Mouse (Mus musculus) lung, postnatal 0 days (tissue): ENCODE results near the gene Plekha4. TPM values are rescaled to one million over a fixed set of nuclear protein-coding genes. Genes with fewer than 3 reads are reported as not detected.

Source experiments
- ATAC-seq: fragments of 200-750 bp; cut with Nextera tagmentation; 2 replicates; pipeline ENCODE4 v1.8.0; 2017; ENCODE audit warnings: moderate library complexity
- DNase-seq: peaks from one replicate; pipeline ENCODE4 v3.0.0-alpha.2; 2016; ENCODE audit warnings: low spot score
- H3K27ac ChIP-seq: fragments of 300-500 bp; sonication (generic); 2 replicates; pipeline ENCODE4 v1.5.1; 2014; ENCODE audit warnings: antibody characterized with exemption, mild to moderate bottlenecking, low read length, mixed read lengths
- H3K27me3 ChIP-seq: fragments of 300-500 bp; sonication (generic); replicated peaks from 2 replicates; pipeline ENCODE4 v1.6.1; 2014; ENCODE audit warnings: low read length, mixed read lengths; ENCODE audit not compliant: insufficient read depth
- H3K36me3 ChIP-seq: fragments of 300-500 bp; sonication (generic); 2 replicates; pipeline ENCODE4 v1.6.1; 2014; ENCODE audit warnings: low read length, mixed read lengths; ENCODE audit not compliant: insufficient read depth
- H3K4me1 ChIP-seq: fragments of 300-500 bp; sonication (generic); 2 replicates; pipeline ENCODE4 v1.6.1; 2014; ENCODE audit warnings: antibody characterized with exemption, low read depth, low read length, mixed read lengths; ENCODE audit not compliant: insufficient read depth
- H3K4me2 ChIP-seq: fragments of 300-500 bp; sonication (generic); replicated peaks from 2 replicates; pipeline ENCODE4 v1.6.1; 2014; ENCODE audit warnings: low read depth, mild to moderate bottlenecking, low read length, moderate library complexity, mixed read lengths
- H3K4me3 ChIP-seq: fragments of 300-500 bp; sonication (generic); 2 replicates; pipeline ENCODE4 v1.5.1; 2014; ENCODE audit warnings: low read depth, low read length
- H3K9ac ChIP-seq: fragments of 300-500 bp; sonication (generic); replicated peaks from 2 replicates; pipeline ENCODE4 v1.6.1; 2014; ENCODE audit warnings: low read depth, mild to moderate bottlenecking
- H3K9me3 ChIP-seq: fragments of 300-500 bp; sonication (generic); 2 replicates; pipeline ENCODE4 v1.6.1; 2016; ENCODE audit warnings: low read length, mixed read lengths
- CTCF ChIP-seq: IDR thresholded peaks from 2 replicates; pipeline ENCODE4 v1.5.1; 2016; ENCODE audit warnings: antibody characterized with exemption, mild to moderate bottlenecking
- EP300 ChIP-seq: IDR thresholded peaks from 2 replicates; pipeline ENCODE4 v1.6.1; 2016; ENCODE audit warnings: antibody characterized with exemption, mild to moderate bottlenecking, control low read depth
- WGBS: fragments of 180-500 bp; shearing (Covaris S2); extraction: QIAGEN DNeasy Blood & Tissue Kit; methylation state at CpG from one replicate; pipeline ENCODE4 v1.1.7; 2014; 5-methylcytosine and 5-hydroxymethylcytosine counted together
- polyA plus RNA-seq: library from polyadenylated mRNA; unstranded; fragments of >200 nt; fragmentation: Nextera tagmentation; extraction: Ambion mirVana; gene quantifications from 2 replicates; pipeline ENCODE4 v1.2.1, GENCODE M21; 2015

The Plekha4 gene
- polyA plus RNA-seq, 1 experiment from 2014 or later, result 2.1 TPM

DNA sequence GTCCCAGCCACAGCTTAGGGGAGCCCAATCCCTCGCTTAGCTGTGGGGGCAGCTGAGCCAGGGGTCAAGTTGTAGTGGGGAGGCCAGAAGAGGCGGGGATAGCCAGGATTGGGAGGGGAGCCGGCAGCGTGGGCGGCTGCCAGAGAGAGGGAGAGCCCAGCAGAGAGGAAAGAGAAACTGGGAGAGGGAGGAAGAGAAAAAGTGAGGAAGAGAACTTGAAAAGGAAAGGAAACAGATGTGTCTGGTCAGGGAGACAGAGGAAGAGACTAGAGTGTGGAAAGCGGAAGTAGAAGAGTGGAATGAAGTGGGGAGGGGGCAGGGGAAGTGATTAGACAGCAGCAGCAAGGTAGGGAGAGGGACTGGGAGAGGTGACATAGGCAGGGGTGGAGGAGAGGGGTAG lies 3.3 kb downstream of the Plekha4 start:
- peak overlapping the region; percentile 15 for H3K27ac ChIP-seq
- peak; percentile 56 for DNase-seq

GRCm38 (mm10) chr7:45530643-45531042 lies 4.5 kb downstream of the Plekha4 start:
- ATAC-seq, result no peak
- Histone ChIP-seq H3K9me3 (no peaks in the 10 kb centered on the region), H3K9ac (no peak overlapping the region), H3K4me3 (no peak overlapping the region), H3K36me3 (no peaks in the 10 kb centered on the region), H3K4me2 (no peak overlapping the region), H3K27me3 (no peaks in the 10 kb centered on the region), H3K4me1 (no peaks in the 10 kb centered on the region), H3K27ac (no peak overlapping the region)
- no peak for DNase-seq
- WGBS, result 41% methylated on average over 2 of the region's 2 CpGs
- no peak for TF ChIP-seq EP300
- TF ChIP-seq CTCF, result no peak

More for the DNA sequence above, 3.3 kb downstream of the Plekha4 start:
- no peaks in the 10 kb centered on the region for H3K36me3 ChIP-seq
- WGBS, result 5% methylated on average over 6 of the region's 6 CpGs
- H3K4me1 ChIP-seq, result peaks cover 2% of the 10 kb centered on the region; the same call in 1 of the 2 replicates
- 0 out of 2 replicates have a peak overlapping the region, but pooled peaks have one; percentile 9 for H3K4me2 ChIP-seq
- no peaks in the 10 kb centered on the region for H3K9me3 ChIP-seq
- TF ChIP-seq CTCF, result no peak
- no peak overlapping the region for H3K9ac ChIP-seq
- ATAC-seq, result no peak
- no peak overlapping the region for H3K4me3 ChIP-seq
- no peaks in the 10 kb centered on the region for H3K27me3 ChIP-seq

DNA sequence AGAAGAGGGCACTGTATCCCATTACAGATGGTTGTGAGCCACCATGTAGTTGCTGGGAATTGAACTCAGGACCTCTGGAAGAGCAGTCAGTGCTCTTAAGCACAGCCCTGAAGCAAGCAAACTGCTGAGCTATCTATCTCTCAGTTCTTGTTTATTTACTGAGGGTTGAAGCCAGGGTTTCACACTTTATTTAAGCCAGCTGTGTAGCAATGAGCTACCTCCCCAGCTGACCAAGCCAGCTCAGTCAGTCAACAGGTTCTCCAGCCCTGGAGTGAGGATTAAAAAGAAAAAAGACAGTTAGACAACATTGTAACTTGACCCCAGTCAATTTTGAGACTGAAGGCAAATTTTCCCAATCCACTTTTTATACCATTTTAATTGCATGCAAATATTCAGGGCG lies 9.5 kb downstream of the Plekha4 start:
- WGBS, result 70% methylated on average over 1 of the region's 1 CpGs
- DNase-seq (no peak), ATAC-seq (no peak)
- no peak overlapping the region for H3K4me2 ChIP-seq
- TF ChIP-seq EP300 (no peak), CTCF (no peak; the same call in 1 of the 2 replicates)
- no peak overlapping the region for H3K9ac ChIP-seq
- no peak overlapping the region for H3K4me3 ChIP-seq
- H3K9me3 ChIP-seq, result no peaks in the 10 kb centered on the region
- H3K27me3 ChIP-seq, result no peaks in the 10 kb centered on the region
- H3K4me1 ChIP-seq, result no peaks in the 10 kb centered on the region
- H3K36me3 ChIP-seq, result no peaks in the 10 kb centered on the region
- H3K27ac ChIP-seq, result no peak overlapping the region

GRCm38 (mm10) chr7:45537602-45538001 lies 11.5 kb downstream of the Plekha4 start:
- 0 out of 2 replicates have a peak overlapping the region, but pooled peaks have one; percentile 29 for H3K9ac ChIP-seq
- no peak for DNase-seq
- peak overlapping the region; percentile 74 for H3K4me2 ChIP-seq
- TF ChIP-seq CTCF, result no peak
- no peak for TF ChIP-seq EP300
- no peak overlapping the region for H3K27ac ChIP-seq
- 81% methylated on average over 10 of the region's 10 CpGs for WGBS
- H3K36me3 ChIP-seq, result no peaks in the 10 kb centered on the region
- no peaks in the 10 kb centered on the region for H3K4me1 ChIP-seq
- ATAC-seq, result no peak
- H3K27me3 ChIP-seq, result no peaks in the 10 kb centered on the region
- no peak overlapping the region for H3K4me3 ChIP-seq
- no peaks in the 10 kb centered on the region for H3K9me3 ChIP-seq

GRCm38 (mm10) chr7:45538163-45539041 lies 12.3 kb downstream of the Plekha4 start:
- H3K27me3 ChIP-seq, result no peaks in the 10 kb centered on the region
- 4% methylated on average over 28 of the region's 29 CpGs for WGBS
- H3K36me3 ChIP-seq, result no peaks in the 10 kb centered on the region
- peak overlapping the region; percentile 29; the same call in 1 of the 2 replicates for H3K9ac ChIP-seq
- TF ChIP-seq EP300, result peak; percentile 20; the same call in 1 of the 2 replicates
- peak; percentile 73 for TF ChIP-seq CTCF
- H3K4me1 ChIP-seq, result no peaks in the 10 kb centered on the region
- DNase-seq, result peak; percentile 94
- no peaks in the 10 kb centered on the region for H3K9me3 ChIP-seq
- H3K4me2 ChIP-seq, result peak overlapping the region; percentile 74
- ATAC-seq, result peak; percentile 90
- peak overlapping the region; percentile 42 for H3K4me3 ChIP-seq
- H3K27ac ChIP-seq, result no peak overlapping the region

GRCm38 (mm10) chr7:45539095-45539494 lies 13.0 kb downstream of the Plekha4 start:
- Histone ChIP-seq H3K9ac (no peak overlapping the region), H3K4me1 (no peaks in the 10 kb centered on the region), H3K27me3 (no peaks in the 10 kb centered on the region), H3K4me3 (no peak overlapping the region), H3K27ac (no peak overlapping the region), H3K4me2 (no peak overlapping the region), H3K36me3 (no peaks in the 10 kb centered on the region), H3K9me3 (no peaks in the 10 kb centered on the region)
- WGBS, result 87% methylated on average over 3 of the region's 3 CpGs
- ATAC-seq (no peak), DNase-seq (no peak)
- TF ChIP-seq EP300 (no peak), CTCF (no peak)
